Mouse (Mus musculus) CH12.LX (cell line): ENCODE measurements around the gene Rrp12.

Source experiments
- EP300 ChIP-seq: IDR thresholded peaks from 2 replicates; pipeline ENCODE4 v1.6.1; 2011; ENCODE audit warnings: low read length, improper control_type of control experiment
- POLR2AphosphoS2 ChIP-seq: IDR thresholded peaks from 2 replicates; pipeline ENCODE4 v1.6.1; 2011; ENCODE audit warnings: low read depth, low read length, improper control_type of control experiment

DNA sequence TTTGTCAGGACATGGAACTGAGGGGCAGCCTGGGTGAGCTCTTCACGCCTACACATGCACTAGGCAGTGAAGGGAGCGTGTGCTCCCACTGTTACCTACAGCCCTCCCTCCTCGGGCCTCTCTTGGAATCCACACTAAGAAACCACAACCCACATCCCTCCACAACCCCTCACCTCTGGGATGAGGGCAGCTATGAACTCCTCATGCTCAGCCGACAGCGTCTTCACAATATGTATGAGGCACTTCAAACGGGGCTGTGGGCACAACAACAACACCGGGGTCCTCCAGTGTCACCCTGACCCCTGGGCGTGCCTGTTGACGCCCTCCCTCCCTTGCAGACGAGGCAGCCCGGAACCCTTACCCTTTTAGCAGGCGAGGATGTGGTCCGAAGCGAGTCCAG, 21.6 kb downstream of the Rrp12 start:
- TF ChIP-seq POLR2AphosphoS2, result no peak
- TF ChIP-seq EP300, result no peak
